Mouse (Mus musculus): ENCODE measurements around the gene Arhgap21.

Gene Arhgap21

DNA sequence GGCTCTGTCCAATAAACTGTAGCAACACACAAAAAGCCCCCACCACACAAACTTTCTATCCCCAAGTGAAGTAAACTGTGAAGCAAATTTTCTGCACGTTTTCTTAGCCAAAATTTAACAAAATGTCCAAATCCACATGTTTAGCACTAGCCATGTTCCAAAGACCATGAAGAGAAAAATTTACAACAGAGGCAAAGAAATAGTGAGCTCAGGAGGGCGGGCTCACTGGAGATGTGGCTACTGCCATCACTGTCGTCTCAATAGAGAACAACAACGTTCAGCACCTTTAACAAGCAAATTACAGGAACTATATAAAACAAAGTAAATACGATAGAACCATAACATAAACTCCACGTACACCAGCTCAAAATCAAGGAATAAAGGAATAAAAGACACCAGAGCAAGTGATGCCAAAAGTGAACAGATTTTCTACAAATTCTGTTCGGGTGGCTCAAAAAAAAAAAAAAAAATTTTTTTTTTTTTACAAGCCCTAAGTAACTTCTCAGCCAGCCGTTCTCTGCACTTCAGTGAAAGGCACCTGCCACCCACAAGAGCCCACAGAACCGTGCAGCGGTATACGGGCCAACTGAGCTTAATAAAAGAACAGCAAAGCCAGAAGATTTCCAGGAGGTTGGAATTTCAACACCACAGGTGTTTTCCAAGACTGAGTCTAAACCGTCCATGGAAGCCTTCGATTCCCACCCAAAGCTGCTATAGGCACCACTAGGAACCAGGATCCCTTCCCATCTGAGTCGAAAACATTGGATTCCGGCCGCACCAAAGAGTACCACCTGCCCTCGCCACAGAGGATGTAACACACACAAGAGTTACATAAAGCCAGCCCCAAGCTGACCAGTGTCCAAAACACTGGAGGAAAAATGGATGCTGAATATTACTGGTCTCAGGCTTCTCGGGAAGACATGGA, 2.2 kb downstream of the Arhgap21 start:
- DNase-seq: no peak

DNA sequence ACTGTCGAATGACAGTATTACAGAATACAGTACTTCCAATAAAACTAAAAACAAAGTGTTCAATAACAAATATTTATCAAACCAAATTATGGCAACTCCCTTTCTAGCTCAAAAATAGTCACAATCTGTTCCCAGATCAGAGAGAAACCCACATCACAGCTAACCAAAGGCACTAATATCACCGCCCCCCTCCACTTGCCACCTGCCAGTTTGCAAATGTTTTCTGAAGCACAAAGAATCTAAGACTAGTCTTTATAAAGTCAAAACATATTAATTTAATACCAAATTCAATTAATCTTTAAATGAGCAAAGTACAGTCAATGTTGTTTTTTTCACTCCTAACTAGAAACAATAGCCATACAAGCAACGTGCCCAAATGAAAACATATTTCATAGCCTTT, 3.3 kb downstream of the Arhgap21 start:
- no peak for DNase-seq

DNA sequence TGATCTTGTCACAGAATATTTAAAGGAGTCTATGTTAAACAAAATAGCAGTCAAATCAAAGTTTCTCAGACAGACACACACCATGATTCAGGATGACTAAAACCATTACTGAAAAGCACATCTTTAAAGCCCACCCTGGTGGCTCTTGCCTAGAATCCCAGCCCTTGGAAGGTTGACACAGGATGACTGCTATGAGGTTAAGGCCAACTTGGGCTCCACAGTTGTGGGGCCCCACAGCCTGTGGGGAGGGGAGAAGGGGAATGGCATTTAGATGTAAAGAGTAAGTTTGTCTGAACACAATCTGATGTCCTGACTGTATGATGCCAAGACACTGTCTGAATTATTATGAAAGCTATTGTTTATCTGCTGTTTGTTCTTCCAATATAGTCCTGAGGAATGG, 4.2 kb downstream of the Arhgap21 start:
- DNase-seq: no peak

DNA sequence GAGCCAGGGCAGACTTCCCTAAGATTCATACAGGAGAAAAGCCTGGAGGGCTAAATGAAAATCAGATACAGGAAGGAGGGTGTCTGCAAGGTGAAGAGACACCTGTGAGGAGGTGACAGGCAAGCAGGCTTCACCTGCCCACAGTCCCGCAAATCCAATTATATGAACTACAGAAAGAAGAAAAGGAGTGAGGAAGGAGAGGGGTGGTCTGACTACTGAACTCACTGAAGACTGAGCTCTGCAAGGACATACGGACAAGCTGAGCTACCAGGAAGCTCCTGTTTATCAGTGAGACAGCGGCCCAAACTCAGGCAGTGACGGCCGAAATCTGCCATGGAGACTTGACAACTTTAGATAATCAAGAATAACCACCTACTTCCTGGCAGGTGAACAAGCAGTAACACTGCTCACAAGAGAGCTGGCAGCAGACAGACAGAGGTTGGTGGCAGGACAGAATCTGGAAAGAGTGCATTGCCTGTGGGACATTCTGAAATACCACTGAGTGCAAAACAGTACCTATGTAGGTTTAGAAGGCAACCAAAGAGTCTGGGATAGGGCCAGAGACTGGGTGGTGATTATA, 5.4 kb downstream of the Arhgap21 start:
- DNase-seq: no peak

- no peak for DNase-seq
Observed at GRCm38 (mm10) chr2:20962284-20962683, 6.4 kb downstream of the Arhgap21 start.

GRCm38 (mm10) chr2:20961825-20962224, 6.9 kb downstream of the Arhgap21 start:
- DNase-seq: no peak

- DNase-seq: no peak
Observed at GRCm38 (mm10) chr2:20961295-20961694, 7.4 kb downstream of the Arhgap21 start.

DNA sequence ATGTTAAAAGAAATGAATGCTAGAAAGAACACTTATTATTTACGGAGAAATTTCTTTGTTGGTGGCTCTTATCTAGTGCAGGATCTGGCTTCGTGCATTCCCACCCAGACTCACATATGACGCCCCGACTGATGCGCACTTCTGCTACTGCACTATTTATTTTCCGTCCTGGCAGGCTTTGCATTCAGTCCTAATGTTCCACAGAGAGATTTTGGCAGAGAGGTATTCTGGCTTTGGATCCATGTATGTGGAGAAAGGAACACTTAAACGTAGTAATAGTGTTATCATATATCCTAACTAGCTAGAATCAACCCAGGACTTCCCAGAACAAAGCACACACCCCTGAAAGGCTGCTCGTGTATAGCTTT, 8.0 kb downstream of the Arhgap21 start:
- DNase-seq: no peak

DNA sequence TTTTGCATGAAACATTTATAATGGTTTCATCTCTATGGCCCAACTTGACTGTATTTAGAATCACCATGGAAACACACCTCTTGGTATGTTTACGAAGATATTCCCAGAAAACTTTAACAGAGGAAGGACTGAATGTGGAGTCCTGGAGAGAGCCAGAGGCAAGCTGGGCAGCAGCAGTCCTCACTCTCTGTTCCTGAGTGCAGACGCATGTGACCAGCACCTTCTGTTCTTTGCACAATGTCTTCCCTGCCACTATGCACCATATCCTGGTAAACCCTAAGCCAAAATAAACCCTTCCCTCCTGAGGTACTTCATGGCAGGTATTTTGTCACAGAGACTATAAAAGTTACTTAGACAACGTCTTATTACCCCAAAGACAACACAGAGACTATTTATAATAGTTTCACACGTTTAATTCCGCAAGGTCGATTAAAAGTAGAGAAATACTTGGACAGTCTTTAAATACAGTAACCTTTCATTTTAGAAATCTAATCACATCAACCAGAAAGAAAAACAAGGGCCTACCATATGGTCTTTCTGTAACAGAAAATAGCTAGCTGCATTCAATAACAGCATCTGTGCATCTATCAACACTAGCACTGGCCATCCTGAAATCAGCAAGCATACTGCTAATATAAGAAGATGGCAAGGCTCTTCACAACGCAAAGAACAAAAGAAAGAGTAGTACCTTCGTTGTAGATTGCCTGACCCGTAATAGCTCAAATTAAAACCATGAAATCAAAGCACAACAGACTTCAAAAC, 8.6 kb downstream of the Arhgap21 start:
- no peak for DNase-seq

DNA sequence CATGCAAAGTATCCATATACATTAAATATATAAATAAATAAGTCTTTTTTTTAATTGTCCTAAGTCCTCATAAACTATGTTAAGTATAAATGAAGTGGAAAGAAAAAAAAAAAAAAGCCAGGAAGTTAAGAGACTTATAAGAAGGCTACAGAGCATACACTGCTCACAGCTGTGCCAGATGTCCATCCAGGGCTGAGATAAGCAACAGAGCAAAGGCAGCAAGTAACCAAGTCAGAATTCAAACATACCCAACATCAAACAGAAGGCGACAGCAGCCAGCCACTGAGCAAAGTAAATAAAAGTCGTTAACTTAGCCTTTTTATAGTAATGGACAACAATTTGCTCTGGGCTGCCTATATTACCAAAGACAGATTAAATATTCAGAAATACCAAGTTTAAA, 9.6 kb downstream of the Arhgap21 start:
- DNase-seq: no peak

DNA sequence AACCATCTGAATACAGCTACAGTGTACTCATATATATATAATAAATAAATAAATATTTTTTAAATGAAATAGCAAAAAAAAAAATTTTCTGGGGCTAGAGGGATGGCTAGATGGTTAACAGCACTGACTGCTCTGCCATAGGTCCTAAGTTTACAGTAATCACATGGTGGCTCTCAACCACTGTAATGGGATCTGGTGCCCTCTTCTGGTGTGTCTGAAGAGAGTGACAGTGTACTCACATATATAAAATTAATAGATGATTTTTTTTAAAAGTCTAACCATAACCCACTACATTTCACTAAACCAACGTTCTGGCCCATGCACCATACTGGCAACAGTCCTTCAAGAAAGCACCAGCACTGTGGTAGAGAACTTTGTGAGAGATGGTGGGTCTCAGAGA, 10.7 kb downstream of the Arhgap21 start:
- no peak for DNase-seq

DNA sequence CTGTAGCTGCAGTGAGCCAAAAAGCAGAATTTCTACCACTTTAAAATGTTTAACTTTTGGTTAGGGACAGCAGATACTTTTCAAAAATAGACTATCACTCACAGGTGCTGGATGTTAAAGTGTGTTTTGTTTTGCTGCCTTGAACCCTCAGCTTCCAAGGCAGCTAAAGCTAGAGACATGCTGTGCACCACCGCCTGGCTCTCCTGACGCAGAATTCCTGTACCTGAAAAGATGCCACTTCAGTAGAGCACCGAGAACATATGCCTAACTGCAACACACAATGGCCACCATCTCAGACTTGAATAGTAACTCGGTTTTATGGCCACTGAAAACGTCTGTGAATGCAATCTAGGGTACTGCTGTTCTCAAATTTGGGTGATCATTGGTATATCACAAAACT, 12.0 kb downstream of the Arhgap21 start:
- DNase-seq: no peak

DNA sequence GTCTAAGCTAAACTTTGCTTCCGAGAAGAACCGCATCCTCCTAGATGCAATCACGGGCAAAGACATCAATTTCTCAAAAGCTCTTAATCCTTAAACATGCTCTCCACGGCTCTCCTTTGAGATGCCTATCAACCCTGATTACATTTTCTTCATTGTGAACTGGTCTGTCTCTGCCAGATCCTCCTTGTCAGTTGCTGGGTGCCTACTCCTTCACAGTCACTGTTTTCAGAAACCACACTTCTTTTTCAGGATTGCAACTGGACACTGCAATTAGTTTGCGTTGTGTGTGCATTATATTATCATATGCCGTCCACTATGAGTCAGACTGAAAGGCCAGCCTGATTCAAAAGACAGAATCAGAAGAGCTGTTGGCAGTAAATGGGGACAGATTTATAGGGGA, 12.7 kb downstream of the Arhgap21 start:
- DNase-seq: no peak

GRCm38 (mm10) chr2:20955376-20955775, 13.3 kb downstream of the Arhgap21 start:
- no peak for DNase-seq

DNA sequence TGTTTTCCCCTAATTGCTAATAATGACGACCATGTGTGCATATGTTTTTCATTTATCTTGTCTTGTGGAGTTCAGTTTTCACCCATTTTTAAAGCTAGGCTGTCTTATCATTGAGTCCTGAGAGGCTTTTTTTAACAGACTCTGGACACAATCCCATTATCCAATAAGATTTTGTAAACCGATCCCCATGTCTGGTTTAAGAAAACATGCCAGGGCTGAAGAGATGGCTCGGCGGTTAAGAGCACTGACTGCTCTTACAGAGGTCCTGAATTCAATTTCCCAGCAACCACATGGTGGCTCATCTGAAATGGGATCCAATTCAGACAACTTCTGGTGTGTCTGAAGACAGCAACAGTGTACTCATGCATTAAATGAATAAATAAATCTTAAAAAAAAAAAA, 16.0 kb downstream of the Arhgap21 start:
- no peak for DNase-seq

DNA sequence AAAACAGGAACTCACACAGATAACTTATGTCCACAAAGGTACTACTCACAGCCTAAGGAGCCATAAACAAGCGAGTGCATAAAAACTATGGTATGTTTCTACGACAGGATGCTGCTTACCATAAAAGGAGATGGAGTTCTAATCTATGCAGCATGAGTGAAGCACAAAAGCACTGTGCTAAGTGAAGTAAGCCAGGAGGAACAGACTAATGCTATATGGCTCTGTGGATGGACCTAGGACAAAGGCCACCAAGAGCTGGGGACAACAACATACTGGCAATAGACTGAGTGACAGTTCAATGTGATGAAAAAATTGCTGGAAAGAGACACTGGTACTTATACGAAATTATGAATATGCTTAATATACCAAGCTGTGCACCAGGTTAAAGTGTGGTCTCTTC, 19.5 kb downstream of the Arhgap21 start:
- no peak for DNase-seq

DNA sequence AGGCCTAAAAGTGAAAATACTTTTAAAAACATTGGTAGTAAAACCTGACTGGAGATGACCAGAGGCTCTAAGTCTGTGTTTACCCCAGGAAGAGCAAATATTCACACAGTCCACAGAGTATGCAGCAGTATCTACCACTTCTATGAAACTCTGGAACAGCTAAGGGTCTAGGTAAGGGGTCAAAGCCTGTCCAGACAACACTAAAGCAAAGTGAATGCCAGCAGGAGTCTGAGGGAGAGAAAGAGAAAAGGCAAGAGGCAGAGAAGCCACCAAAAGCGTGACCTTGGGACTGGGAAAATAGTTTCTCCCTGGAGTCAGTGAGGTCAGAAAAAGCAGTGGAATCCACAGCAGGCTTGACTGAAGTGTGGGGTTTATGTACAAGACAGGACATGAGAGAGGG, 21.6 kb downstream of the Arhgap21 start:
- no peak for DNase-seq

GRCm38 (mm10) chr2:20945596-20945995, 23.1 kb downstream of the Arhgap21 start:
- no peak for DNase-seq

DNA sequence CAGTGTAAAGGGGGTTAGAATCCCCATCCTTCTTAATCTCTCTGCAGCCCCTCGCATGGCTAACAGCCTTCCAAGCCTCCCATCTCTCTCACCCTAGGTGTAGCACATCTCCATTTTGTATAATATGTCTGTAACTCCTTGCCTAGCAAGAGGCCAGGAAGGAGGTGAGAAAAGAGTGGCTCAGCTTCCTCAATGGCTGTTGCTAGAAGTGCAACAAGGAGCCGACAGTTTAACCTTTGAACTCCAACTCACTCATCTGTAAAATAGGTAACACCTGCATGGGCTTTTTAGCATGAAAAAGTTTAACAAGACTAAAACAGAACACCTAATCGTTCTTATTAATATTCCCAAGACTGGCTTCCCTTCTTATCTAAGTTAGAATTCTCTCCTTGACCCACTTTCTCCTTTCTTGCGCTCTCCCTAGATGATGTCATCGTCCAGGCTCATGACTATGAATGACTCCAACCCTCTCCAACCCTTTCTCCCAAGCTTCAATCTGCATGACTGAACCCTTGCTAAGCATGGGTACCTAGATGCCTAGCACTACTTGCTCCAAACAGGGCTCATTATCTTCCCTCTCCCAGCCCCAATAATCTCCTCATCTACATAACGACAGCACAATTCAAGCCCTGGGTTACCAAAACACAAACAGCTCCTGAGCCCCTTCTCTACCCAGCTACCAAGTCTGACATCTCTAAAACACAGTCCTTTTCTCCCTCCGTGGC, 24.8 kb downstream of the Arhgap21 start:
- DNase-seq: no peak

DNA sequence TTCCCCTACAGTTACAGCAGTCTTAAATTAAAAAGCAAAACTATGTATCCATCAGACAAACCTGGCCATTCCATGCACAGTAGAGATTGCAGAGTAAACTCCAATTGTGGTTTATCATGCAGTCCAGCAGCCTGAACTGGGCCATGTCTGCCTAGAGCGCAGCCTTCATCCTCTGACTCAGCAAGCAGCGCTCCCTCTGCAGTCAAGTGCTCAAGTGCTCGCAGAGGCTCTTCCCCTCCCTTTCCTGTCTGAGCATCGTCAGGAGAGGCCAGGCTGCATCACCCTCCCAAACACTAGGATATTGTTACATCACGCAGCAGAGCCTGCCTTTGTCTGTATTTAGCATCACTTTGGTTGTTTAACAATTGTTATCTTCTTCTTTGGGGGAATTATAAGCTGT, 25.5 kb downstream of the Arhgap21 start:
- DNase-seq: peak; percentile 18 to 26

DNA sequence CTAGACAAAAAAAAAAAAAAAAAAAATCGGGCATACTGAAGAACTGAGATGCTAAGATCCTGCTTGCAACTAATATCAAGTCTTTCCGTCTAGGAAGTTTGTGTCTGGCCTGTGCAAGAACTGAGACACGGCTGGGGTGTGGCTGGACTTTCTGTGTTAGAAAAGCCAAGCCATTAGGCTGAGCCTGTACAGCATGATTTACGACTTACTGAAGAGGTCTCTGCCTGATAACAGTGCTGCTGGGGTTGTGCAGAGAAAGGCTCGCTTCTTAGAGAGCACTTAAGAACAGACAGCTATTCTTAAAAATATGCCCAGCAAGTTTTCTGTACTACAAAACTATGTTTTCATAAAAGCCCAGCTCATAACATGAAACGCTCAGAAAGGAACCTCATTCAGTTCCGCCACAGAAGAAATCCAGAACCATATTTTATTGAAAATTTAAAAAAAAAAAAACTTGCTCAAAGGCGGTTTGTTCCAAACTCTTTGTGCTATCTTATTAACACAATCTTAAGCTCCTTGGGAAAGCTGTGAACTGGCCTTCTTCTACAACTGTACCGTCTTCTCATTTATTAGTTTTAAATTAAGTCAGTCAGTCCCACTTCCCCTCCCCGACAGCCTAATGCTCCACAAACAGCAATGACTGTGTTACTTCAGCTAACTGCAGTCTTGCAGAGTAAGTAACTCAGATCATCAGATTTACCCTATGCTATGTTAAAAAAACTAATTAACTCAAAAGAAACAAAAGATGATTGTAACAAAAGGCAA, 26.1 kb downstream of the Arhgap21 start:
- DNase-seq: no peak

DNA sequence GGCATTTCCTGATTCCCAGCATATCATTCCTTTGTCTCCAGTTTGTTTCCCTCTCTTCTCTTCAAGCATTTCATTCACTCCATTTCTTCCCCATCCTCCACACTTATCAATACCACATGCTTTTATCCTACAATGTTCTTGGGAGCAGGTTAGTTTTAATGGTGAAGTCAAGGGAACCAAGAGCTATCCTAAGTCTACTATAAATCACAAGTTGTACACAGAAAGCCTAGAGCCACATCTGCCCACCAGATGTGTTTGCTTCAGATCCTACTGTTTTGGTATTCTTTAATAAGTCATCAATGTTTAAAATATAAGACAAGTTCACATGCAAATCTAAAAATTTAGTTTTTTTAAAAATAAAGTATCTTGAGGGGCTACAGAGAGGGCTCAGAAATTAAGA, 27.6 kb downstream of the Arhgap21 start:
- no peak for DNase-seq
